Mouse (Mus musculus) limb, embryonic 13.5 days (tissue): ENCODE results near the gene Tapbpl. TPM values are rescaled to one million over a fixed set of nuclear protein-coding genes. Genes with fewer than 3 reads are reported as not detected.

Experiments
- ATAC-seq: fragments of 200-750 bp; cut with Nextera tagmentation; 2 replicates; pipeline ENCODE4 v1.8.0; 2017; ENCODE audit warnings: low read depth, moderate number of reproducible peaks, moderate TSS enrichment; ENCODE audit not compliant: low FRiP score
- H3K27ac ChIP-seq: fragments of 300-500 bp; sonication (generic); 2 replicates; pipeline ENCODE4 v1.5.1; 2015; ENCODE audit warnings: inconsistent platforms, mild to moderate bottlenecking, moderate library complexity
- H3K27me3 ChIP-seq: fragments of 300-500 bp; sonication (generic); 2 replicates; pipeline ENCODE4 v1.6.1; 2015; ENCODE audit warnings: mild to moderate bottlenecking, inconsistent platforms
- H3K36me3 ChIP-seq: fragments of 300-500 bp; sonication (generic); 2 replicates; pipeline ENCODE4 v1.6.1; 2015; ENCODE audit warnings: inconsistent platforms, mild to moderate bottlenecking, moderate library complexity
- H3K4me1 ChIP-seq: fragments of 300-500 bp; sonication (generic); 2 replicates; pipeline ENCODE4 v1.6.1; 2015; ENCODE audit warnings: inconsistent platforms
- H3K4me2 ChIP-seq: fragments of 300-500 bp; sonication (generic); replicated peaks from 2 replicates; pipeline ENCODE4 v1.6.1; 2015; ENCODE audit warnings: inconsistent platforms, mild to moderate bottlenecking, moderate library complexity
- H3K4me3 ChIP-seq: fragments of 300-500 bp; sonication (generic); 2 replicates; pipeline ENCODE4 v1.5.1; 2015; ENCODE audit warnings: moderate library complexity, mild to moderate bottlenecking, inconsistent platforms
- H3K9ac ChIP-seq: fragments of 300-500 bp; sonication (generic); 2 replicates; pipeline ENCODE4 v1.6.1; 2015; ENCODE audit warnings: mild to moderate bottlenecking, inconsistent platforms
- H3K9me3 ChIP-seq: fragments of 300-500 bp; sonication (generic); 2 replicates; pipeline ENCODE4 v1.6.1; 2016; ENCODE audit warnings: inconsistent platforms
- WGBS: fragments of 180-500 bp; shearing (Covaris S2); methylation state at CpG from one replicate; pipeline ENCODE4 v1.1.7; 2015; 5-methylcytosine and 5-hydroxymethylcytosine counted together
- polyA plus RNA-seq: library from polyadenylated mRNA; unstranded; fragments of >200 nt; fragmentation: Nextera tagmentation; extraction: Ambion mirVana; gene quantifications from 2 replicates; pipeline ENCODE4 v1.2.1, GENCODE M21; 2015

Tapbpl gene
- polyA plus RNA-seq, 1 experiment from 2014 or later: 3.2 TPM

GRCm38 (mm10) chr6:125217899-125218298 lies 13.8 kb downstream of the Tapbpl start:
- Histone ChIP-seq H3K27ac (no peak overlapping the region), H3K4me2 (no peak overlapping the region), H3K4me3 (no peak overlapping the region), H3K4me1 (peaks cover 13% of the 10 kb centered on the region; the same call in 1 of the 2 replicates), H3K36me3 (peaks cover 2% of the 10 kb centered on the region; the same call in 1 of the 2 replicates), H3K9me3 (no peaks in the 10 kb centered on the region), H3K9ac (no peak overlapping the region), H3K27me3 (peaks cover 16% of the 10 kb centered on the region)
- WGBS: 87% methylated on average over 11 of the region's 11 CpGs
- no peak for ATAC-seq

GRCm38 (mm10) chr6:125216898-125217297 lies 14.8 kb downstream of the Tapbpl start:
- Histone ChIP-seq H3K4me2 (peak overlapping the region; percentile 91), H3K27ac (no peak overlapping the region), H3K9ac (no peak overlapping the region), H3K36me3 (no peaks in the 10 kb centered on the region; the same call in 1 of the 2 replicates), H3K4me1 (peaks cover 13% of the 10 kb centered on the region; the same call in 1 of the 2 replicates), H3K4me3 (0 out of 2 replicates have a peak overlapping the region, but pooled peaks have one; percentile 69), H3K9me3 (no peaks in the 10 kb centered on the region), H3K27me3 (peaks cover 19% of the 10 kb centered on the region)
- 89% methylated on average over 2 of the region's 2 CpGs for WGBS
- no peak for ATAC-seq

GRCm38 (mm10) chr6:125215148-125215954 lies 16.3 kb downstream of the Tapbpl start, which contains the start of gene Vamp1:
TSS of gene Vamp1 (plus strand) at chr6:125215551.
- peak; percentile 96 for ATAC-seq
- peaks cover 24% of the 10 kb centered on the region for H3K27me3 ChIP-seq
- peak within 1 kb of the TSS; percentile 69 for H3K4me3 ChIP-seq
- WGBS: under 1% methylated on average over 48 of the region's 48 CpGs
- peak within 1 kb of the TSS; percentile 83 for H3K9ac ChIP-seq
- H3K4me2 ChIP-seq: peak within 1 kb of the TSS; percentile 91
- no peaks in the 10 kb centered on the region; the same call in 1 of the 2 replicates for H3K36me3 ChIP-seq
- peak within 1 kb of the TSS; percentile 62; the same call in 1 of the 2 replicates for H3K27ac ChIP-seq
- no peaks in the 10 kb centered on the region for H3K9me3 ChIP-seq
- peaks cover 13% of the 10 kb centered on the region; the same call in 1 of the 2 replicates for H3K4me1 ChIP-seq

GRCm38 (mm10) chr6:125213715-125214114 lies 17.9 kb downstream of the Tapbpl start:
- Histone ChIP-seq H3K27ac (no peak overlapping the region), H3K9me3 (no peaks in the 10 kb centered on the region), H3K4me2 (no peak overlapping the region), H3K9ac (no peak overlapping the region), H3K27me3 (peaks cover 24% of the 10 kb centered on the region), H3K36me3 (no peaks in the 10 kb centered on the region), H3K4me3 (no peak overlapping the region), H3K4me1 (peaks cover 13% of the 10 kb centered on the region; the same call in 1 of the 2 replicates)
- 78% methylated on average over 6 of the region's 6 CpGs for WGBS
- no peak for ATAC-seq

GRCm38 (mm10) chr6:125213129-125213528 lies 18.5 kb downstream of the Tapbpl start:
- WGBS: 72% methylated on average over 6 of the region's 6 CpGs
- no peaks in the 10 kb centered on the region for H3K9me3 ChIP-seq
- H3K4me1 ChIP-seq: peaks cover 13% of the 10 kb centered on the region; the same call in 1 of the 2 replicates
- H3K27ac ChIP-seq: no peak overlapping the region
- no peak overlapping the region for H3K4me3 ChIP-seq
- no peak for ATAC-seq
- no peaks in the 10 kb centered on the region for H3K36me3 ChIP-seq
- H3K4me2 ChIP-seq: no peak overlapping the region
- H3K9ac ChIP-seq: no peak overlapping the region
- H3K27me3 ChIP-seq: peaks cover 24% of the 10 kb centered on the region

GRCm38 (mm10) chr6:125212621-125213020 lies 19.0 kb downstream of the Tapbpl start:
- H3K4me1 ChIP-seq: peaks cover 13% of the 10 kb centered on the region; the same call in 1 of the 2 replicates
- H3K27me3 ChIP-seq: peaks cover 24% of the 10 kb centered on the region
- WGBS: 41% methylated on average over 2 of the region's 2 CpGs
- H3K9ac ChIP-seq: no peak overlapping the region
- no peaks in the 10 kb centered on the region for H3K9me3 ChIP-seq
- H3K36me3 ChIP-seq: no peaks in the 10 kb centered on the region
- ATAC-seq: no peak
- no peak overlapping the region for H3K27ac ChIP-seq
- H3K4me3 ChIP-seq: no peak overlapping the region
- no peak overlapping the region for H3K4me2 ChIP-seq

DNA sequence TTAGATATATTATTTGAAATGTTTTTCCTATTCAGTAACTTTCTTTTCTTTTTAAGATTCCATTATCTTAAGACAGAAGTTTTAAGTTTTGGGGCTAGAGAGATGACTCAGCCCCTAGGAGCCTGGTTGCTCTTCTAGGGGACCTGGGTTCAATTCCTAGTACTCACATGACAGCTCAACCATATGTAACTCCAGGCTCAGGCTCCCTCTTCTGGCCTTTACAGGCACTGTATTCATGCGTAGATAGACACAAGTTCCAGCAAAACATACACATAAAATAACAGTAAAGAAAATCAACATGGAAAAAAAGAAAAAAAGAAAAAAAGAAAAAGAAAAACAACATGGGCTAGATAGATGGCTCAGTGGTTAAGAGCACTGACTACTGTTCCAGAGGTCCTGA lies 21.2 kb downstream of the Tapbpl start:
- no peaks in the 10 kb centered on the region for H3K4me1 ChIP-seq
- WGBS: 88% methylated on average over 1 of the region's 1 CpGs
- H3K9me3 ChIP-seq: no peaks in the 10 kb centered on the region
- peaks cover 24% of the 10 kb centered on the region for H3K27me3 ChIP-seq
- H3K36me3 ChIP-seq: no peaks in the 10 kb centered on the region
- no peak overlapping the region for H3K27ac ChIP-seq
- H3K9ac ChIP-seq: no peak overlapping the region
- no peak overlapping the region for H3K4me3 ChIP-seq
- ATAC-seq: no peak
- H3K4me2 ChIP-seq: no peak overlapping the region

GRCm38 (mm10) chr6:125197166-125197565 lies 34.5 kb downstream of the Tapbpl start:
- Histone ChIP-seq H3K27me3 (no peaks in the 10 kb centered on the region), H3K27ac (no peak overlapping the region), H3K4me3 (no peak overlapping the region), H3K9ac (no peak overlapping the region), H3K4me1 (peaks cover 12% of the 10 kb centered on the region), H3K4me2 (no peak overlapping the region), H3K9me3 (no peaks in the 10 kb centered on the region), H3K36me3 (peaks cover 29% of the 10 kb centered on the region)
- WGBS: 79% methylated on average over 5 of the region's 5 CpGs
- no peak for ATAC-seq

DNA sequence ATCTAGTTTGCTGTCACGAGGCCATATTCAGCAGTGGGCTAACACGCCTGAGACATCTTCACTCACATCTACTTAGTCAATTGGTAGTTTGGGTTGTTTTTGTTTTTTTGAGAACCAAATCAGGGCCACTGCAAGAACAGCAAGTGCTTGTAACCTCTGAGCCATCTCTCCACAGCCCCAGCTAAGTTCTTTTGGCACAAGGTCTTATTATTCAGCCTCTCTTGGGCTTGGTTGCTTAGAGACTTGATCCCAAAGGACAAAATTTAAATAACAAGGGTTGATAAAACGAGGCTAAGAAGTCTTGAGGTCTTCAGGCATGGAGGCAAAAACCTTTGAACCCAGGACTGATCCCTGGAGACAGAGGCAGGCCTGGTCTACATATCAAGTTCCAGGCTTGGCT lies 35.4 kb downstream of the Tapbpl start:
- Histone ChIP-seq H3K9me3 (no peaks in the 10 kb centered on the region), H3K4me1 (peaks cover 12% of the 10 kb centered on the region), H3K36me3 (peaks cover 29% of the 10 kb centered on the region), H3K27ac (no peak overlapping the region), H3K27me3 (no peaks in the 10 kb centered on the region), H3K9ac (no peak overlapping the region), H3K4me3 (no peak overlapping the region), H3K4me2 (no peak overlapping the region)
- no peak for ATAC-seq
- WGBS: 66% methylated on average over 3 of the region's 3 CpGs

GRCm38 (mm10) chr6:125195541-125196075 lies 36.1 kb downstream of the Tapbpl start:
- no peaks in the 10 kb centered on the region for H3K9me3 ChIP-seq
- ATAC-seq: no peak
- peaks cover 29% of the 10 kb centered on the region for H3K36me3 ChIP-seq
- no peak overlapping the region for H3K4me2 ChIP-seq
- peaks cover 12% of the 10 kb centered on the region for H3K4me1 ChIP-seq
- 42% methylated on average over 1 of the region's 1 CpGs for WGBS
- H3K27me3 ChIP-seq: no peaks in the 10 kb centered on the region
- no peak overlapping the region for H3K4me3 ChIP-seq
- no peak overlapping the region for H3K9ac ChIP-seq
- H3K27ac ChIP-seq: no peak overlapping the region

DNA sequence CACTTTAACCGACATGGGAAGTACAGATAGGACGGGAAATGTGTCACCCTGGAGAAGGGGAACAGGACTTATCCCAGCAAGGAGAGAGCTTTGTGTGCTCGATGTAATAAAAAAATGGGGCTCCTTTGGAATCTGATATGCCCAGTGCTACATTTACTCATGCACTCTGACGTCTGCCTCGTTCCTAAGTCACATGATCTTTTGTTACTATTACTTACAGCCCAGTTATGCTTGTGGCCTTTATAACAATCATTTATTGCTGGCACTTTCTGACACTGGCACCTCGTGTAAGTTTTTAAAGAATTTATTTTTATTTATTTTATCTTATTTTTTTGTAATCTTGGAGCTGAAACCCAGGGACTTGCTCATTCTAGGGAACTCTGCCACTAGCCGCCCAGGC lies 38.3 kb downstream of the Tapbpl start:
- peaks cover 38% of the 10 kb centered on the region for H3K36me3 ChIP-seq
- H3K4me3 ChIP-seq: no peak overlapping the region
- no peak for ATAC-seq
- no peaks in the 10 kb centered on the region for H3K9me3 ChIP-seq
- peak overlapping the region; percentile 91 for H3K4me2 ChIP-seq
- no peak overlapping the region for H3K9ac ChIP-seq
- H3K4me1 ChIP-seq: peaks cover 21% of the 10 kb centered on the region
- WGBS: 71% methylated on average over 7 of the region's 7 CpGs
- no peak overlapping the region for H3K27ac ChIP-seq
- no peaks in the 10 kb centered on the region for H3K27me3 ChIP-seq

- peaks cover 21% of the 10 kb centered on the region for H3K4me1 ChIP-seq
- peak overlapping the region; percentile 91 for H3K4me2 ChIP-seq
- ATAC-seq: no peak
- H3K36me3 ChIP-seq: peaks cover 43% of the 10 kb centered on the region
- 38% methylated on average over 5 of the region's 5 CpGs for WGBS
- H3K4me3 ChIP-seq: peak overlapping the region; percentile 73
- no peaks in the 10 kb centered on the region for H3K9me3 ChIP-seq
- H3K9ac ChIP-seq: peak overlapping the region; percentile 85
- H3K27me3 ChIP-seq: no peaks in the 10 kb centered on the region
- H3K27ac ChIP-seq: 0 out of 2 replicates have a peak overlapping the region, but pooled peaks have one; percentile 100
Measured at GRCm38 (mm10) chr6:125192841-125193240, 38.8 kb downstream of the Tapbpl start.
